Mouse (Mus musculus): ENCODE measurements around the gene Otud7b. TPM values are rescaled to one million over a fixed set of nuclear protein-coding genes. Genes with fewer than 3 reads are reported as not detected.
A peak's percentile ranks its signal among the peaks of the same experiment; 100 is the strongest.

Gene Otud7b
- polyA plus RNA-seq, 1 experiment: 15.0 TPM

- Histone ChIP-seq H3K4me3 (ENCODE audit: insufficient read depth, low read depth, low read length) (no peak overlapping the region), H3K27me3 (replicated peaks; ENCODE audit: control insufficient read depth, insufficient read depth, low read length) (no peaks in the 10 kb centered on the region), H3K36me3 (ENCODE audit: control insufficient read depth, insufficient read depth, low read length) (no peaks in the 10 kb centered on the region), H3K4me1 (ENCODE audit: control insufficient read depth, insufficient read depth, low read length) (no peaks in the 10 kb centered on the region), H3K27ac (ENCODE audit: insufficient read depth, low read depth, low read length) (no peak overlapping the region)
- no peak for TF ChIP-seq CTCF (conservative IDR thresholded peaks at IDR 0.05; ENCODE audit: insufficient read depth, insufficient read length, low read depth, low read length)
- TF ChIP-seq POLR2A (IDR thresholded peaks at IDR 0.05; ENCODE audit: low read depth, low read length): no peak
- 44% methylated on average over 12 of the region's 12 CpGs for WGBS
- DNase-seq: no peak
Measured at GRCm38 (mm10) chr3:96072921-96073486, 31.3 kb upstream of the Otud7b start.

DNA sequence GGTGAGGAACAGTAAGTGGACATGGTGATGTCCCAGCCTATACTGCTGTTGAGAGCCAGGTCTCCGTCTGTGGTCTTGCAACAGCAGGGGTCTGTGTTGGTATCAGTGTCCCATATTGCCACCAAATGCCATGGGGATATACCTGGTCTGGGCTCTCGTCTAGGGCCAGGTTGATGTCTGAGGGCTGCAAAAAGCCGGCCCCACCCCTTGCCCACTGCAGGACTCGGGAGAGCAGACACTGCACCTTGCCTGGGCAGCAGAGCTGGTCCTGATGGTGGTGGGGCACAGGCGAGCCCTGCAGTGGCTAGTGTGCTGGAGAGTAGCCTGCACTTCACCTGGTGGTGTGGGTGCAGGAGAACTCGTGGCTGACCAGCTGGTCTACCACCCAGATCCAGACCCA lies 26.3 kb upstream of the Otud7b start:
- Histone ChIP-seq H3K27me3 (replicated peaks; ENCODE audit: control insufficient read depth, insufficient read depth, low read length) (no peaks in the 10 kb centered on the region), H3K4me3 (ENCODE audit: insufficient read depth, low read depth, low read length) (no peak overlapping the region), H3K27ac (ENCODE audit: insufficient read depth, low read depth, low read length) (no peak overlapping the region), H3K36me3 (ENCODE audit: control insufficient read depth, insufficient read depth, low read length) (no peaks in the 10 kb centered on the region), H3K4me1 (ENCODE audit: control insufficient read depth, insufficient read depth, low read length) (no peaks in the 10 kb centered on the region)
- WGBS: 85% methylated on average over 6 of the region's 6 CpGs
- TF ChIP-seq POLR2A (IDR thresholded peaks at IDR 0.05; ENCODE audit: low read depth, low read length) (no peak), CTCF (conservative IDR thresholded peaks at IDR 0.05; ENCODE audit: insufficient read depth, insufficient read length, low read depth, low read length) (no peak)
- DNase-seq: no peak

DNA sequence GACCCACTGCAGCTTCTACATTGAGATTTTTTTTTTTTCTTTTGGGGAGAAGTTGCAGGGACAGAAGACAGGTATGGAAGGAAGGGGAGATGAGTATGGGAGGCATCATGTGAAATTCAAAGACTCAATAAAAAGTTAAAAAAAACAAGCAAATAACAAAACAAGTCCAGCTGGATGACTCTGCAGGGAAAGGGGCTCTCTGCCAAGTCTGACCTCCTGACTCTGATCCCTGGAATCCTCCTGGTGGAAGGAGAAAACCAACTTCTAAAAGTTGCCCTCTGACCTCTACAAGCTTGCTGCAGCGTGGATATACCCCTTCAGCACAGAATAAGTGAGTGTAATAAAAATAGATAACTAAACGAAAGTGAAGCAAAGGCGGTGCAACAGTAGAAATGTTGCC lies 25.6 kb upstream of the Otud7b start:
- peak; percentile 33 for DNase-seq

GRCm38 (mm10) chr3:96081006-96081405 lies 23.3 kb upstream of the Otud7b start:
- DNase-seq: peak; percentile 40
- Histone ChIP-seq H3K27ac (ENCODE audit: insufficient read depth, low read depth, low read length) (no peak overlapping the region), H3K4me1 (ENCODE audit: control insufficient read depth, insufficient read depth, low read length) (no peaks in the 10 kb centered on the region), H3K27me3 (replicated peaks; ENCODE audit: control insufficient read depth, insufficient read depth, low read length) (no peaks in the 10 kb centered on the region), H3K4me3 (ENCODE audit: insufficient read depth, low read depth, low read length) (no peak overlapping the region), H3K36me3 (ENCODE audit: control insufficient read depth, insufficient read depth, low read length) (no peaks in the 10 kb centered on the region)
- TF ChIP-seq POLR2A (IDR thresholded peaks at IDR 0.05; ENCODE audit: low read depth, low read length) (no peak), CTCF (conservative IDR thresholded peaks at IDR 0.05; ENCODE audit: insufficient read depth, insufficient read length, low read depth, low read length) (peak; percentile 69)
- 78% methylated on average over 1 of the region's 1 CpGs for WGBS

More for the DNA sequence above, 25.6 kb upstream of the Otud7b start:
- H3K27ac ChIP-seq (ENCODE audit: insufficient read depth, low read depth, low read length): no peak overlapping the region
- no peaks in the 10 kb centered on the region for H3K4me1 ChIP-seq (ENCODE audit: control insufficient read depth, insufficient read depth, low read length)
- 39% methylated on average over 3 of the region's 3 CpGs for WGBS
- H3K27me3 ChIP-seq (replicated peaks; ENCODE audit: control insufficient read depth, insufficient read depth, low read length): no peaks in the 10 kb centered on the region
- no peak overlapping the region for H3K4me3 ChIP-seq (ENCODE audit: insufficient read depth, low read depth, low read length)
- H3K36me3 ChIP-seq (ENCODE audit: control insufficient read depth, insufficient read depth, low read length): no peaks in the 10 kb centered on the region
- TF ChIP-seq POLR2A (IDR thresholded peaks at IDR 0.05; ENCODE audit: low read depth, low read length) (no peak), CTCF (conservative IDR thresholded peaks at IDR 0.05; ENCODE audit: insufficient read depth, insufficient read length, low read depth, low read length) (no peak)

DNA sequence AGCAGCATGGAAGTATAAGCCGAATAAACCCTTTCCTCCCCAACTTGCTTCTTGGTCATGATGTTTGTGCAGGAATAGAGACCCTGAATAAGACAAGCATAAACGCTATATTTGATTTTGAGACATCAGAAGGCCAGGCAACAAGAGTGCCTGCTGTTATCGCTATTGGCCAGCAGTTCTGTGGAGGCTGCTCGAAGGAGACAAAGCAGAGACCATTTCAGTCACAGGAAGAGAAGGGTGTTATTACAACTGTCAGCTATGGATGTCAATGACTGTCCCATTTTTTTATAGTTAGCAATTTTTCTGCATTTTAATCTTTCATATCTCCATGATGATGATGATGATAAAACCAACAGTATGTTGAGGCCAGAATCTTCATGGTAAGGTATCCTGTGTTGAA lies 22.7 kb upstream of the Otud7b start:
- no peaks in the 10 kb centered on the region for H3K27me3 ChIP-seq (replicated peaks; ENCODE audit: control insufficient read depth, insufficient read depth, low read length)
- 92% methylated on average over 4 of the region's 4 CpGs for WGBS
- H3K36me3 ChIP-seq (ENCODE audit: control insufficient read depth, insufficient read depth, low read length): no peaks in the 10 kb centered on the region
- TF ChIP-seq CTCF (conservative IDR thresholded peaks at IDR 0.05; ENCODE audit: insufficient read depth, insufficient read length, low read depth, low read length) (no peak), POLR2A (IDR thresholded peaks at IDR 0.05; ENCODE audit: low read depth, low read length) (no peak)
- no peaks in the 10 kb centered on the region for H3K4me1 ChIP-seq (ENCODE audit: control insufficient read depth, insufficient read depth, low read length)
- no peak for DNase-seq
- H3K27ac ChIP-seq (ENCODE audit: insufficient read depth, low read depth, low read length): no peak overlapping the region
- H3K4me3 ChIP-seq (ENCODE audit: insufficient read depth, low read depth, low read length): no peak overlapping the region

- H3K4me3 ChIP-seq (ENCODE audit: insufficient read depth, low read depth, low read length): no peak overlapping the region
- no peak overlapping the region for H3K27ac ChIP-seq (ENCODE audit: insufficient read depth, low read depth, low read length)
- no peaks in the 10 kb centered on the region for H3K27me3 ChIP-seq (replicated peaks; ENCODE audit: control insufficient read depth, insufficient read depth, low read length)
- H3K4me1 ChIP-seq (ENCODE audit: control insufficient read depth, insufficient read depth, low read length): no peaks in the 10 kb centered on the region
- no peaks in the 10 kb centered on the region for H3K36me3 ChIP-seq (ENCODE audit: control insufficient read depth, insufficient read depth, low read length)
- no peak for DNase-seq
- 87% methylated on average over 2 of the region's 2 CpGs for WGBS
- TF ChIP-seq POLR2A (IDR thresholded peaks at IDR 0.05; ENCODE audit: low read depth, low read length) (no peak), CTCF (conservative IDR thresholded peaks at IDR 0.05; ENCODE audit: insufficient read depth, insufficient read length, low read depth, low read length) (no peak)
Measured at GRCm38 (mm10) chr3:96082100-96082499, 22.2 kb upstream of the Otud7b start.

DNA sequence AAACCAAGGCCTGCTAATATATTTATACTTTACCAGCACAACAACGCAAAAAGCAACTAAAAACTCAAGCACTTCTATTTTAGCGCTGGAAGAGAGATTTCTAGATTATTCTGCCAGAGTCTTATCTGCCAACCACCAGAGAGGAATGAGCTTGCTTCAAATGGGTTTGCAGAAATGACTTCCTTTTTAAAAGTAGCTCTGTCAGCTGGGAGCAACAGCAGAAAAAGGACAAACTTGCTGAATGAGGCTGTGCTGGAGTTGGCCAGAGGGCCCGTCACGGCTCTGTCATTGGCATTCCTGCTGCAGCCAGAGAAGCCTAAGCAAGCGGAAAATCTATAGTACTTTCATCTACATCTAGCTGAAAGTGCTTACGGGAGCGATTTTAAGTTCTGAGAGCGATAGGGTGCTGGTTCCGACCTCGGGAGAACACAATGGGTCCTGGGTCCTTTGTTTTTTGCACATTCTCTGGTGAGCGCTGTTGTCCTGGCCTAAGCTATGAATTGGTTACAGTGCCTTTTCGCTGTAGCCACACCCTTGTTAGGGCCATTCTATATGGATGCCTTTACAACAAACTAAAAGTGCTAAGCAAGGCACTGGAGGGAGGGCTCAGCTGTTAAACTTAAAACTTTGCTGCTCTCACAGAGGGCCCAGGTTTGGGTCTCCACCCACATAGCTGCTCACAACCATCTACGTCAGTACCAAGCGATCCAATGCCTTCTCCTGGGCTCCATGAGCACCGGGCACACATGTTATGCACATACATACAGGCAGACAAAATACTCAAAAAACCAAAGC lies 21.4 kb upstream of the Otud7b start:
- Histone ChIP-seq H3K27ac (ENCODE audit: insufficient read depth, low read depth, low read length) (no peak overlapping the region), H3K4me3 (ENCODE audit: insufficient read depth, low read depth, low read length) (no peak overlapping the region), H3K36me3 (ENCODE audit: control insufficient read depth, insufficient read depth, low read length) (no peaks in the 10 kb centered on the region), H3K27me3 (replicated peaks; ENCODE audit: control insufficient read depth, insufficient read depth, low read length) (no peaks in the 10 kb centered on the region), H3K4me1 (ENCODE audit: control insufficient read depth, insufficient read depth, low read length) (no peaks in the 10 kb centered on the region)
- DNase-seq: no peak
- TF ChIP-seq POLR2A (IDR thresholded peaks at IDR 0.05; ENCODE audit: low read depth, low read length) (no peak), CTCF (conservative IDR thresholded peaks at IDR 0.05; ENCODE audit: insufficient read depth, insufficient read length, low read depth, low read length) (no peak)
- 66% methylated on average over 15 of the region's 15 CpGs for WGBS

All from kidney, adult 2 months (tissue).